Mouse (Mus musculus) hindbrain, postnatal 0 days (tissue): Measurements from ENCODE around the gene Lrrc8b. TPM values are rescaled to one million over a fixed set of nuclear protein-coding genes. Genes with fewer than 3 reads are reported as not detected.

Source experiments
- ATAC-seq: fragments of 200-750 bp; cut with Nextera tagmentation; 2 replicates; pipeline ENCODE4 v1.8.0; 2017; ENCODE audit warnings: mild to moderate bottlenecking, moderate TSS enrichment, moderate library complexity
- DNase-seq: peaks from one replicate; pipeline ENCODE4 v3.0.0-alpha.2; 2015; ENCODE audit warnings: low spot score
- H3K27ac ChIP-seq: fragments of 300-500 bp; sonication (generic); 2 replicates; pipeline ENCODE4 v1.5.1; 2014; ENCODE audit warnings: mild to moderate bottlenecking
- H3K27me3 ChIP-seq: fragments of 300-500 bp; sonication (generic); 2 replicates; pipeline ENCODE4 v1.6.1; 2014; ENCODE audit warnings: low read length, mixed read lengths; ENCODE audit not compliant: insufficient read depth
- H3K36me3 ChIP-seq: fragments of 300-500 bp; sonication (generic); 2 replicates; pipeline ENCODE4 v1.6.1; 2014; ENCODE audit warnings: low read length, mixed read lengths; ENCODE audit not compliant: insufficient read depth
- H3K4me1 ChIP-seq: fragments of 300-500 bp; sonication (generic); 2 replicates; pipeline ENCODE4 v1.6.1; 2014; ENCODE audit warnings: antibody characterized with exemption, low read length, mixed read lengths; ENCODE audit not compliant: insufficient read depth
- H3K4me2 ChIP-seq: fragments of 300-500 bp; sonication (generic); 2 replicates; pipeline ENCODE4 v1.6.1; 2014; ENCODE audit warnings: low read depth, mild to moderate bottlenecking, low read length, moderate library complexity, mixed read lengths
- H3K4me3 ChIP-seq: fragments of 300-500 bp; sonication (generic); 2 replicates; pipeline ENCODE4 v1.5.1; 2014; ENCODE audit warnings: low read length
- H3K9ac ChIP-seq: fragments of 300-500 bp; sonication (generic); replicated peaks from 2 replicates; pipeline ENCODE4 v1.6.1; 2014; ENCODE audit warnings: mild to moderate bottlenecking, low read length, moderate library complexity, mixed read lengths
- H3K9me3 ChIP-seq: fragments of 300-500 bp; sonication (generic); 2 replicates; pipeline ENCODE4 v1.6.1; 2016; ENCODE audit warnings: low read length, mixed read lengths
- CTCF ChIP-seq: IDR thresholded peaks from 2 replicates; pipeline ENCODE4 v1.5.1; 2016; ENCODE audit warnings: antibody characterized with exemption, control low read depth, low read depth
- WGBS: fragments of 180-500 bp; shearing (Covaris S2); extraction: QIAGEN DNeasy Blood & Tissue Kit; methylation state at CpG from one replicate; pipeline ENCODE4 v1.1.7; 2014; 5-methylcytosine and 5-hydroxymethylcytosine counted together
- polyA plus RNA-seq: library from polyadenylated mRNA; unstranded; fragments of >200 nt; fragmentation: Nextera tagmentation; extraction: Ambion mirVana; gene quantifications from 2 replicates; pipeline ENCODE4 v1.2.1, GENCODE M21; 2015
- total RNA-seq: library from RNA; depleted of rRNA; stranded (reverse); fragments of >200 nt; gene quantifications from 2 replicates; pipeline ENCODE4 v1.2.3, GENCODE M21; 2014

The Lrrc8b gene
- total and polyA plus RNA-seq, 2 experiments from 2014 or later: 17.3 to 48.4 TPM

DNA sequence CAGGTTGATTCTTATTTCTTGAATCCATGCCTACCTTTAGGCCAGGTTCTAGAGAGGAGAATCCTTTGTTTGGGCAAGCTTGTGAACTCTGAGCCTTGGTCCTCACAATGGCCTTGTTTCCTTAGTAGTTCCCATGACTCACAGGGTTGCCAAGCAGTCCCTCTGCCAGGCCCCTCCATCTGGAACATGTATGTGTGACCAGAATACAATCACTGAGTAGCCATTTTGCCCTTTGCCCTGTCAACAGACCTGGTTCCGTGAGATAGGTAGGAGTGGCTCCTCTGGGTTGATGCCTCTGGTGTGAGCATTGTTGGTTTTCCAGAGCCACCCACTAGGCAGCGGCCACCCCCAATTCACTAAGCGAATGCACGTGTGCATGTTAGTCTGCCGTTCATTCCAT lies 24.0 kb downstream of the Lrrc8b start:
- no peak for TF ChIP-seq CTCF
- H3K9ac ChIP-seq: no peak overlapping the region
- no peaks in the 10 kb centered on the region for H3K36me3 ChIP-seq
- WGBS: 86% methylated on average over 5 of the region's 5 CpGs
- no peak overlapping the region for H3K4me3 ChIP-seq
- H3K9me3 ChIP-seq: no peaks in the 10 kb centered on the region
- DNase-seq (no peak), ATAC-seq (no peak)
- no peaks in the 10 kb centered on the region for H3K27me3 ChIP-seq
- H3K4me1 ChIP-seq: peaks cover 3% of the 10 kb centered on the region; the same call in 1 of the 2 replicates
- no peak overlapping the region for H3K27ac ChIP-seq
- no peak overlapping the region for H3K4me2 ChIP-seq

GRCm38 (mm10) chr5:105440992-105441535 lies 25.5 kb downstream of the Lrrc8b start:
- Histone ChIP-seq H3K9me3 (no peaks in the 10 kb centered on the region), H3K4me2 (no peak overlapping the region), H3K27ac (no peak overlapping the region), H3K36me3 (no peaks in the 10 kb centered on the region), H3K4me3 (no peak overlapping the region), H3K9ac (no peak overlapping the region), H3K4me1 (peaks cover 3% of the 10 kb centered on the region; the same call in 1 of the 2 replicates), H3K27me3 (no peaks in the 10 kb centered on the region)
- DNase-seq (no peak), ATAC-seq (no peak)
- TF ChIP-seq CTCF: no peak
- WGBS: 63% methylated on average over 9 of the region's 9 CpGs

DNA sequence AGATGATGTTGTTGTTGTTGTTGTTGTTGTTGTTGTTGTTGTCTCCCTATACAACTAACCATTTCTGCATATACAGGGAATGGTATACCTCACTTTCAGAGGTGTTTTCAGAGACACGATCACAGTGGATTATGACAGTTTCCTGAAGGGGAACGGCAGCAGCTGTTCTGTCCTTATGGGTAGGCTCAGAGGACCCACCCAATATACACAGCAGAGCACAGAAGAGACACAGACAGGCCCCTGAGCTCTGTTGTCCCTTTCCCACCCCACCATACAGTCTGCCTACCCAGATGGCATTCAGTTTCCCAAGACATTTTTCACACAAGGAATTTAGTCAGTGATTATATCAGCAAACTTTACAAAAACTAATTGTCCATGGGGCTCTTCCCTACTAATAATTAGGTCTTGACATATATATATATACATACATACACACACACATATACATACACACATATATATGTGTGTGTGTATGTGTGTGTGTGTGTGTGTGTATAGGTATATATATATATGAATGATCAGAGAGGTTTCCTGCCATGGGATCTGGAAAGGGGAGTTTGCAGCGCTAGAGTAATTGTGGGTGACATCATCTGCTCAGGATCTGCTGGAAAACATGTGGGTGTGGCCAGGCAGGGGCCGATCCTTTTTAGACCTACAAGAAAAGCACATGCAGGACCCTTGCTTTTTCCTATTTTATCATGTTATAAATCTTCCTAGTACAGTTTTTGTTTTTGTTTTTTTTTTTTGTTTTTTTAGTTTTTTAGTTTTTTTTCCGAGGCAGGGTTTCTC lies 26.8 kb downstream of the Lrrc8b start:
- H3K9me3 ChIP-seq: no peaks in the 10 kb centered on the region
- TF ChIP-seq CTCF: no peak
- H3K4me1 ChIP-seq: peaks cover 3% of the 10 kb centered on the region; the same call in 1 of the 2 replicates
- H3K4me3 ChIP-seq: no peak overlapping the region
- WGBS: 75% methylated on average over 5 of the region's 5 CpGs
- H3K36me3 ChIP-seq: no peaks in the 10 kb centered on the region
- ATAC-seq: no peak
- DNase-seq: no peak
- H3K4me2 ChIP-seq: no peak overlapping the region
- no peaks in the 10 kb centered on the region for H3K27me3 ChIP-seq
- no peak overlapping the region for H3K27ac ChIP-seq
- H3K9ac ChIP-seq: no peak overlapping the region

GRCm38 (mm10) chr5:105443057-105443815 lies 27.7 kb downstream of the Lrrc8b start:
- H3K9me3 ChIP-seq: no peaks in the 10 kb centered on the region
- H3K9ac ChIP-seq: no peak overlapping the region
- H3K4me2 ChIP-seq: no peak overlapping the region
- no peak for TF ChIP-seq CTCF
- H3K4me3 ChIP-seq: no peak overlapping the region
- no peak for DNase-seq
- WGBS: 67% methylated on average over 11 of the region's 11 CpGs
- H3K36me3 ChIP-seq: no peaks in the 10 kb centered on the region
- 0 out of 2 replicates have a peak, but pooled peaks have one; percentile 10 for ATAC-seq
- no peaks in the 10 kb centered on the region for H3K27me3 ChIP-seq
- peaks cover 3% of the 10 kb centered on the region; the same call in 1 of the 2 replicates for H3K4me1 ChIP-seq
- no peak overlapping the region for H3K27ac ChIP-seq

DNA sequence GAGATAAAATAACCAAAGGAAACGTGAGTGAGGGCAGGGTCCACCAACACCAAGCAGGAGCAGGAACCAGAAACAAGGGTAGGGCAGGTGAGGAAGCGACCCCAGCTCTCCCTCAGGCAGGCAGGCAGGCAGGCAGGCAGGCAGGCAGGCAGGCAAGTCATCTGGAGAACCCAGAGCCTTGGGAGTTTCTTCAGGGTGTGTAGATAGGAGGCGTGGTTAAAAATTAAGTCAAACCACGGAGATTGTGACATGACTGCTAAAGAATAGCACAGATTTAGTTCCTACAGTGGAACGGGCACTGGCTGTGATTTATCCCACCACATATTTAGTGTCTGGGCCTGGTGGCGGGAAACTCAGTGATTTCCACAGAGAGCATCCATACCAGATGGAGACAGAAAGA lies 30.1 kb downstream of the Lrrc8b start:
- Histone ChIP-seq H3K4me3 (no peak overlapping the region), H3K9me3 (no peaks in the 10 kb centered on the region), H3K9ac (no peak overlapping the region), H3K4me2 (no peak overlapping the region), H3K27ac (no peak overlapping the region), H3K4me1 (no peaks in the 10 kb centered on the region), H3K36me3 (no peaks in the 10 kb centered on the region), H3K27me3 (no peaks in the 10 kb centered on the region)
- 77% methylated on average over 6 of the region's 6 CpGs for WGBS
- no peak for ATAC-seq
- no peak for DNase-seq
- no peak for TF ChIP-seq CTCF

- no peak for DNase-seq
- H3K9ac ChIP-seq: no peak overlapping the region
- ATAC-seq: no peak
- 12% methylated on average over 1 of the region's 1 CpGs for WGBS
- H3K4me2 ChIP-seq: no peak overlapping the region
- H3K27me3 ChIP-seq: no peaks in the 10 kb centered on the region
- no peaks in the 10 kb centered on the region for H3K9me3 ChIP-seq
- H3K4me1 ChIP-seq: no peaks in the 10 kb centered on the region
- H3K27ac ChIP-seq: no peak overlapping the region
- TF ChIP-seq CTCF: no peak
- H3K4me3 ChIP-seq: no peak overlapping the region
- no peaks in the 10 kb centered on the region for H3K36me3 ChIP-seq
These were observed 38.5 kb downstream of the Lrrc8b start for GRCm38 (mm10) chr5:105454105-105454504.
